Mouse (Mus musculus) CD4-positive, CD25-positive, alpha-beta regulatory T cell, adult 2 months (primary cell): ENCODE results near the gene Fsip1.

Experiments used
- DNase-seq: peaks from one replicate; pipeline ENCODE4 v3.0.0-alpha.2; 2012; ENCODE audit warnings: low read depth, low spot score

Fsip1 gene

DNA sequence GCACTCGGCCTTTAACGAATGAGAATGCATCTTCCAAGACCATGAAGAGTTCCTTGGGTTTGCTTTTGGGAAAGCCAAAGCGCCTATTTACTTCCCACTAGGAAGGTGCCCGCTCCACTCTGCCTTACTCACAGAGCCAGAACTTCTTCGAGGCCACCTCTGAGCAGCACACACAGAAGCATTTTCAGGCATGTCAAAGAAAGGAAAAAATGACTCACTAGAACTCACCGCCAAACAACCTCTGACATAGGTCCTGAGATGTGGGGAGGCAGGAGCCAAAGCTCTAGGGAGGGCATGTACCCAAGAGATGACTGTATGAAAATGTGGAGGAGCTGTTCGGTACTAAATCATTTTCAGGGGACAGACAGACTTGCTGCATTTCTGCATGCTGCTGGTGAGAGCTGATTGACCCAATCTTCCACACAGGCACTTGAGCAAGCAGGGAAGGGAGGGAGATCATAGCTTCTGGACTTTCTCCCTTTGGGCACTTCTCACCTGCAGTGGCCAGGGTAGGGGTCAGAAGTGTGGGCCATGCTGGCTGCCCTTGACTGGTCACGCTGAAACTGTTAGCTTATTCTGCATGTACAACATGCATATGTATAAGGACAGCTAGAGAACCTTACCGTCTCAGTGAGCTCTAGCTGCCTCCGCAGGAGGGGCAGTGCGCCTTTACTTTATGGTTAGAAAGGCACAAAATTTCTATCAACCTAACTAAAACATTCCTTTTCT is 131.4 kb downstream of the Fsip1 start:
- peak; percentile 4 for DNase-seq

DNA sequence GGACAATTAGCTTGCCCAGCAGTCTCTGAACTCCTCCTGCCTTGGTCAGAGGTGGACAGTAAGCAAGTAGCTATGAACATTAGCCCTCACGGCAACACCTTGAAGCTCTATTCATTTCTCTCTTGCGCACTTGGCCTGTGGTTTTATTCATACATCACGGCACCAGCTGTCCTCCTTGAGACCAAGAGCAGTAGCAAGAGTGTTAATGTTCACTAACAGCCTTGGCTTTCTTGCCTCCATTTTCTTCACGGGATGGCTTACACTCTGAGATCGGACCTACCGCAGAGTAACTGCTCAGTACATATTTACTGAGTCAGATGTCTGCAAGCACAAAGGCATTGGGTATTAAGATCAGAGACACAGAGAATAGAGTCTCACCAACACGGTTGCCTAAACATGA is 132.3 kb downstream of the Fsip1 start:
- no peak for DNase-seq

GRCm38 (mm10) chr2:118123743-118124142 is 133.0 kb downstream of the Fsip1 start:
- no peak for DNase-seq

GRCm38 (mm10) chr2:118122291-118122690 is 134.5 kb downstream of the Fsip1 start:
- DNase-seq = no peak

GRCm38 (mm10) chr2:118120751-118121150 is 136.0 kb downstream of the Fsip1 start:
- no peak for DNase-seq

- DNase-seq = no peak
Observed at GRCm38 (mm10) chr2:118120095-118120494, 136.7 kb downstream of the Fsip1 start.

DNA sequence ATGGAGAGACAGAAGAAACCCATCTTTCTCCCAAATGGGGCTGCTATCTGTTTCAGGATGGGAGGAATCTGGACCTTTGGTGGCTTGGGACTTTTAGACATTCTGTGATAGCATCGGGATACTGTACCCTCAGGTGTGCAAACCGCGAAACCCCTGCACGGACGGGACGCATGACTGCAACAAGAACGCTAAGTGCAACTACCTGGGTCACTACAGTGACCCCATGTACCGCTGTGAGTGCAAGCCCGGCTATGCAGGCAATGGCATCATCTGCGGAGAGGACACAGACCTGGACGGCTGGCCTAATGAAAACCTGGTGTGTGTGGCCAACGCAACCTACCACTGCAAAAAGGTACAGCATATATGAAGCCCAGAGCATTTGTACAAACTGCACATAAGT is 137.1 kb downstream of the Fsip1 start:
- no peak for DNase-seq

DNA sequence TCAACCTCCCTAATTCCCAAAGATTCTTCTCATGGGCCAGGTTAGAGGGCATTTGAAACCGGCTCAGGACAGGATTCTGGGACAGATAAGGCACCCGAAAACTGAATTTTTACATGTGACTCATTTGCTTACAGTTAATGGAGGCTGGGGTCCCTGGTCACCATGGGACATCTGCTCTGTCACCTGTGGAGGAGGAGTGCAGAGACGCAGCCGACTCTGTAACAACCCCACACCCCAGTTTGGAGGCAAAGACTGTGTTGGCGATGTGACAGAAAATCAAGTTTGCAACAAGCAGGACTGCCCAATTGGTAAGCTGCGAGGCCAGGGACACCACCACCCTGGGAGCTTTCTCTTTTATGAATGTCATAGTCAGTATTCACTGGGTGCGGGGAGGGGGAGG is 138.3 kb downstream of the Fsip1 start:
- DNase-seq = no peak

- DNase-seq = no peak
Observed at GRCm38 (mm10) chr2:118118045-118118444, 138.7 kb downstream of the Fsip1 start.

DNA sequence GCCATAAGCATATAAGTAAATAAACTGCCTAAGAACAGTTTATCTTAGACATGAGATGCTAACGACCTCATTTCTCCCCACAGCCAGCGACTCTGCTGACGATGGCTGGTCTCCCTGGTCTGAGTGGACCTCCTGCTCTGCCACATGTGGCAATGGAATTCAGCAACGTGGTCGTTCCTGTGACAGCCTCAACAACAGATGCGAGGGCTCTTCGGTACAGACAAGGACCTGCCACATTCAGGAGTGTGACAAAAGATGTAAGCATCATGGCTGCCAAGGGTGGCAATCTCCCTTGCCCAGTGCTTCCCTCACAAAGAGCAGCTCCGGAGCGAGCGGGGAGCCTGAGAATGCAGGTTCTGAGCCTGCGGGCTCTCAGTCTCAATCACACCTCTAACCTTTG is 139.4 kb downstream of the Fsip1 start:
- no peak for DNase-seq

- no peak for DNase-seq
Observed at GRCm38 (mm10) chr2:118116754-118117290, 139.9 kb downstream of the Fsip1 start.

DNA sequence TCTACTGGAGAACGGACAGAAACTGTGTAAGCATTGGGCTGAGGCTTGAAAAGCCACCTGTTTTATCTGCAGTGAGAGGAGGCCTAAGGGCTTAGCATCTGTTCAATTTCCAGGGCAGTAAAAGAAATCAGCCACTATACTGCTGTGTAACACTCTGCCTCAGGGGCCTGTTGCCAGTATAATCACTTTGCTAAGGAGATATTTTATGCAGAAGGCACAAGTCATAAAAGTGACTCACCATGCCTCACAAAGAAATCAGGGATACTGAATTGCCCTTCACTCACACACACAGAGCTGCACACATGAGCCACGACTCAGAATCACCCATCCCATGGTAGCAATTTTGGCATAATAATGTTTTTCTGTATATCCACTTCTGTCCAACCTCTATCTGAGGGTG is 140.6 kb downstream of the Fsip1 start:
- DNase-seq = no peak

GRCm38 (mm10) chr2:118115647-118116046 is 141.1 kb downstream of the Fsip1 start:
- DNase-seq = no peak

DNA sequence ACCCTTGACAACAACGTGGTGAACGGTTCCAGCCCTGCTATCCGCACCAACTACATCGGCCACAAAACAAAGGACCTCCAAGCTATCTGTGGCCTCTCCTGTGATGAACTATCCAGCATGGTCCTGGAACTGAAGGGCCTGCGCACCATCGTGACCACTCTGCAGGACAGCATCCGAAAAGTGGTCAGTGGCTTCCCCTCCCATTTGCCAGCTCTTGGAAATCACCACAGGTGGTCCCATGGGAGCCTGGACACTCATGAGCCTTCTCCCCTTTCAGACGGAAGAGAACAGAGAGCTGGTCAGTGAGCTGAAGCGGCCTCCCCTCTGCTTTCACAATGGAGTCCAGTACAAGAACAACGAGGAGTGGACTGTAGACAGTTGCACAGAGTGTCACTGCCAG is 142.1 kb downstream of the Fsip1 start:
- DNase-seq = no peak

DNA sequence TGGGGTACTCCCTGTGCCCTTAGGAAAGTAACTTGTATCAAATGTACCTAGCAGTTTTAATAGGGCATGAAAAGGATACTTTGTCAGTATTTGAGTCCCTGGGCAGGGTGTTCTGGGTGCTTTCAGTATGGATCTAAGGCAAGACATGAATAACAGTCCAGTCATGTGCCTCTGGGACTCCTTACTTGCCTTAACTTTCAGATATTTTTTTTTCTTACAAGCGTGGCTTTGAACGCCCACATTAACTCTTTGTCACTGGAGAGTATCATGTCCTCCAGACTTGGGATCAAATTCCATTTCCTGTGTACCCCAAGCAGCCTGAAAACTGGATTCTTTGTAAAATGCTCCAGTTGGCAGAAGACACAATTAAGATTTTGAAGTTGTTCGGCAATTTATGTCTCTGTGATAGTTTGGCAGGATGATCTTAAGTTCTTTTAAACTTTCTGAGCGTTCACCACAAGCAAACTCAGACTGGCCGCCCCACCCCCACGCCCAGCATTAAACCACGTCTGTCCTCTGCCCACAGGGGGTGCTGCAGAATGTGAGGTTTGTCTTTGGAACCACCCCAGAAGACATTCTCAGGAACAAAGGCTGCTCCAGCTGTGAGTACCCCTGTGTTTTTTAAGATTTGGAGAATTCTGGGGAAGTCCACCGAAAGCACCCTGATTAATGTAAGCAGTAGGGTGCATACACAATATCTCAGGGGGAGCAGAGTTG is 142.8 kb downstream of the Fsip1 start:
- DNase-seq = no peak

- DNase-seq = no peak
Observed at GRCm38 (mm10) chr2:118112846-118113479, 143.8 kb downstream of the Fsip1 start.

DNA sequence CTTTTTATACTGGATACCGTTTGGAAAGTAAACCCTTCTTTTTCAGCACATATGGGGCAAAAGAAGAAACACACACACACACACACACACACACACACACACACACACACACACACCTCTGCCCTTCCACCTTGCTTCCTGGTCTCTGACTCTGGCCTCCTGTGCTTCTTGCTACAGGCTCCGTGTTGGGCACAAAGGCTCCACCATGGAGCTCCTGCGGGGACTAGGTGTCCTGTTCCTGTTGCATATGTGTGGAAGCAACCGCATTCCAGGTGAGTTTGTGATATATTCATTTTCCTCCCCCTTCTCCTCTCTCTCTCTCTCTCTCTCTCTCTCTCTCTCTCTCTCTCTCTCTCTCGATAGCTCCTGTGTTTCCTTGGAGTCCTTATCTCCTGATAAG is 144.3 kb downstream of the Fsip1 start:
- no peak for DNase-seq

- DNase-seq = peak; percentile 52
Observed at GRCm38 (mm10) chr2:118111488-118112131, 145.2 kb downstream of the Fsip1 start, which contains the start of gene Thbs1. Gene Thbs1 (plus strand): TSS chr2:118111876.

GRCm38 (mm10) chr2:118111116-118111487 is 145.7 kb downstream of the Fsip1 start:
- peak; percentile 55 for DNase-seq

- DNase-seq = no peak
Observed at GRCm38 (mm10) chr2:118110225-118110915, 146.4 kb downstream of the Fsip1 start.

- no peak for DNase-seq
Observed at GRCm38 (mm10) chr2:118102169-118102568, 154.6 kb downstream of the Fsip1 start.
